Mouse (Mus musculus): ENCODE data around the gene Tnfaip8l1.

Tnfaip8l1 gene

GRCm38 (mm10) chr17:56137839-56138613, 24.3 kb upstream of the Tnfaip8l1 start:
- DNase-seq (ENCODE audit: low spot score in 2 of 2), result no peak

GRCm38 (mm10) chr17:56139355-56139754, 22.9 kb upstream of the Tnfaip8l1 start:
- no peak for DNase-seq (ENCODE audit: low spot score in 2 of 2)

- no peak for DNase-seq (ENCODE audit: low spot score in 2 of 2)
Observed at GRCm38 (mm10) chr17:56139858-56140595, 22.2 kb upstream of the Tnfaip8l1 start, which contains the start of gene Sema6b. TSS of gene Sema6b (minus strand) at chr17:56140343.

GRCm38 (mm10) chr17:56141702-56142605, 20.3 kb upstream of the Tnfaip8l1 start:
- no peak for DNase-seq (ENCODE audit: low spot score in 2 of 2)

- DNase-seq (ENCODE audit: low spot score in 2 of 2), result no peak
Observed at GRCm38 (mm10) chr17:56144546-56144945, 17.7 kb upstream of the Tnfaip8l1 start.

GRCm38 (mm10) chr17:56146131-56146530, 16.1 kb upstream of the Tnfaip8l1 start:
- DNase-seq (ENCODE audit: low spot score in 2 of 2), result no peak

GRCm38 (mm10) chr17:56147420-56147819, 14.9 kb upstream of the Tnfaip8l1 start:
- DNase-seq (ENCODE audit: low spot score in 2 of 2), result no peak

GRCm38 (mm10) chr17:56148280-56148679, 14.0 kb upstream of the Tnfaip8l1 start:
- no peak for DNase-seq (ENCODE audit: low spot score in 2 of 2)

- no peak for DNase-seq (ENCODE audit: low spot score in 2 of 2)
Observed at GRCm38 (mm10) chr17:56148790-56149618, 13.3 kb upstream of the Tnfaip8l1 start.

GRCm38 (mm10) chr17:56149897-56150296, 12.4 kb upstream of the Tnfaip8l1 start:
- no peak for DNase-seq (ENCODE audit: low spot score in 2 of 2)

- DNase-seq (ENCODE audit: low spot score in 2 of 2), result peak; percentile 46 to 79
Observed at GRCm38 (mm10) chr17:56153643-56154042, 8.6 kb upstream of the Tnfaip8l1 start.

- no peak for DNase-seq (ENCODE audit: low spot score in 2 of 2)
Observed at GRCm38 (mm10) chr17:56159729-56160128, 2.5 kb upstream of the Tnfaip8l1 start.

- DNase-seq (ENCODE audit: low spot score in 2 of 2), result no peak
Observed at GRCm38 (mm10) chr17:56163523-56164102, 1.3 kb downstream of the Tnfaip8l1 start.

GRCm38 (mm10) chr17:56164510-56164909, 2.2 kb downstream of the Tnfaip8l1 start:
- no peak for DNase-seq (ENCODE audit: low spot score in 2 of 2)

GRCm38 (mm10) chr17:56165671-56166070, 3.4 kb downstream of the Tnfaip8l1 start:
- no peak for DNase-seq (ENCODE audit: low spot score in 2 of 2)

- no peak for DNase-seq (ENCODE audit: low spot score in 2 of 2)
Observed at GRCm38 (mm10) chr17:56169830-56170229, 7.6 kb downstream of the Tnfaip8l1 start.

GRCm38 (mm10) chr17:56170636-56171035, 8.4 kb downstream of the Tnfaip8l1 start:
- no peak for DNase-seq (ENCODE audit: low spot score in 2 of 2)

- no peak for DNase-seq (ENCODE audit: low spot score in 2 of 2)
Observed at GRCm38 (mm10) chr17:56171456-56171855, 9.2 kb downstream of the Tnfaip8l1 start.

GRCm38 (mm10) chr17:56171881-56172280, 9.6 kb downstream of the Tnfaip8l1 start:
- DNase-seq (ENCODE audit: low spot score in 2 of 2), result no peak

GRCm38 (mm10) chr17:56173401-56174046, 11.2 kb downstream of the Tnfaip8l1 start:
- DNase-seq (ENCODE audit: low spot score in 2 of 2), result no peak

Data from urinary bladder, postnatal 4 days (tissue).